Mouse (Mus musculus): ENCODE results near the gene Ube2q2.
A peak's percentile ranks its signal among the peaks of the same experiment; 100 is the strongest.
"Not testable (repeated sequence)": the region's sequence is repeated elsewhere in the genome, so short reads cannot be mapped to it uniquely, and the experiment has no call there.

The Ube2q2 gene

GRCm38 (mm10) chr9:55148854-55149498, at the start of gene Ube2q2:
Gene Ube2q2 (plus strand): TSS chr9:55148854.
- peak; percentile 82 for DNase-seq

- DNase-seq: no peak
Measured at GRCm38 (mm10) chr9:55101117-55101516, 47.5 kb upstream of the Ube2q2 start.

GRCm38 (mm10) chr9:55102186-55102835, 46.3 kb upstream of the Ube2q2 start:
- DNase-seq: peak; percentile 40

GRCm38 (mm10) chr9:55102931-55103630, 45.6 kb upstream of the Ube2q2 start:
- no peak for DNase-seq

GRCm38 (mm10) chr9:55110059-55110834, 38.4 kb upstream of the Ube2q2 start:
- DNase-seq: peak; percentile 84

- DNase-seq: not testable (repeated sequence)
Measured at GRCm38 (mm10) chr9:55110835-55111217, 37.8 kb upstream of the Ube2q2 start.

GRCm38 (mm10) chr9:55114752-55115151, 33.9 kb upstream of the Ube2q2 start:
- no peak for DNase-seq

- DNase-seq: no peak
Measured at GRCm38 (mm10) chr9:55117293-55118055, 31.2 kb upstream of the Ube2q2 start.

- DNase-seq: no peak
Measured at GRCm38 (mm10) chr9:55122586-55122985, 26.1 kb upstream of the Ube2q2 start.

GRCm38 (mm10) chr9:55125735-55126134, 22.9 kb upstream of the Ube2q2 start:
- DNase-seq: no peak

- DNase-seq: no peak
Measured at GRCm38 (mm10) chr9:55126295-55126694, 22.4 kb upstream of the Ube2q2 start.

- no peak for DNase-seq
Measured at GRCm38 (mm10) chr9:55131851-55132250, 16.8 kb upstream of the Ube2q2 start.

- DNase-seq: no peak
Measured at GRCm38 (mm10) chr9:55136576-55136975, 12.1 kb upstream of the Ube2q2 start.

- no peak for DNase-seq
Measured at GRCm38 (mm10) chr9:55137112-55137511, 11.5 kb upstream of the Ube2q2 start.

GRCm38 (mm10) chr9:55139958-55140357, 8.7 kb upstream of the Ube2q2 start:
- DNase-seq: no peak

GRCm38 (mm10) chr9:55149499-55150278, 1.0 kb downstream of the Ube2q2 start:
- peak; percentile 65 for DNase-seq

- DNase-seq: no peak
Measured at GRCm38 (mm10) chr9:55150279-55150726, 1.6 kb downstream of the Ube2q2 start.

GRCm38 (mm10) chr9:55151096-55151495, 2.4 kb downstream of the Ube2q2 start:
- DNase-seq: no peak

GRCm38 (mm10) chr9:55152935-55153334, 4.3 kb downstream of the Ube2q2 start:
- DNase-seq: no peak

- no peak for DNase-seq
Measured at GRCm38 (mm10) chr9:55170655-55171412, 22.2 kb downstream of the Ube2q2 start.

GRCm38 (mm10) chr9:55172195-55172685, 23.6 kb downstream of the Ube2q2 start:
- DNase-seq: no peak
